Mouse (Mus musculus) effector memory CD4-positive, alpha-beta T cell, adult 7 months (primary cell): ENCODE measurements around the gene Scn2a. TPM values are rescaled to one million over a fixed set of nuclear protein-coding genes. Genes with fewer than 3 reads are reported as not detected.

Source experiments
- polyA plus RNA-seq: library from polyadenylated mRNA; unstranded; fragments of 100-300 nt; shearing (Covaris generic); gene quantifications from one replicate; pipeline ENCODE4 v1.2.1, GENCODE M21; 2017

Scn2a gene
- 0.09 TPM for polyA plus RNA-seq

DNA sequence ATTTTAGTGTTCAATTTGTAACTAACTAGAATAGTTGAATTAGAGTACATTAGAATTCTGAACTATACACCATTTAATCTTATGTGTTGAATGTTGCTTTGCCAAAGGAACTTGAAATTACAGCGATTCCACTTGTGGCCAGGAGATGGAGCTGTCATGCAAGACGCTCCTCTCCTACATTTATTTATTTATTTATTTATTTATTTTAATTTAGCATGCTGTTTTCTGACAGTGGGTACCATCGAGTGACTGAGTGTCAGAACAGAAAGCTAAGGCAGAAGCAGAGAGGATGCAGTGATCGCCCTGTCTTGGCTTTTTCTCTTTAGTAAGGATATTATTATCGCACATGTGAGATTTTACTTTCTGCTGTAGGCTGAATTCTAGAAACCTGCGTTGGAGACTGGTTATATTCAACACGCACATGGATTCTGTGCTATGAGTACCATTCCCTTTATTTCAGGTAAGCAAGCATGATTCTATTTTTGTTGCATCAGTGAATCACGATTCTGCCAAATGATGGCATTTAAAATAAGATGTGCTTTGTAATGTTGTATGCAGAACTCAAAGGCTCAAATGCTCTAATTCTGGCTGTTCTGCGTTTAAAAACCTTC lies at the start of gene Scn2a:
TSS of gene Scn2a (plus strand) at position 216 of the 611 bp plus-strand sequence.

Other genes with a start within 250 kb of the Scn2a start
- 0.30 TPM for gene Scn3a, start 53.1 kb upstream of the Scn2a start, polyA plus RNA-seq
- 0.50 TPM for gene Csrnp3, start 225.0 kb downstream of the Scn2a start, polyA plus RNA-seq